Mouse (Mus musculus): ENCODE measurements at regions not wholly inside any gene's neighbourhood (a gene's known extent, or its start where the extent isn't known, plus 50 kb on each side); places are given as distances from the start of the nearest gene placed in this dataset.

GRCm38 (mm10) chr17:83129658-83130057 lies 85.4 kb upstream of the Pkdcc start:
- H3K27me3 ChIP-seq (ENCODE audit: control insufficient read depth, insufficient read depth, low read length), result peaks cover 23% of the 10 kb centered on the region
- no peak for ATAC-seq (ENCODE audit: low FRiP score, low read depth)

GRCm38 (mm10) chr17:83133201-83133600 lies 81.9 kb upstream of the Pkdcc start:
- H3K27ac ChIP-seq (replicated peaks; ENCODE audit: low read depth, low read length), result 0 out of 2 replicates have a peak overlapping the region, but pooled peaks have one; percentile 58
- no peak overlapping the region for H3K4me2 ChIP-seq (replicated peaks; ENCODE audit: low read depth, low read length, severe bottlenecking)
- H3K36me3 ChIP-seq (ENCODE audit: control insufficient read depth, insufficient read depth, low read length), result no peaks in the 10 kb centered on the region
- H3K4me3 ChIP-seq (replicated peaks; ENCODE audit: low read length), result no peak overlapping the region
- peak; percentile 61 for DNase-seq (ENCODE audit: low spot score)
- peaks cover 27% of the 10 kb centered on the region for H3K27me3 ChIP-seq (ENCODE audit: control insufficient read depth, insufficient read depth, low read length)
- ATAC-seq (ENCODE audit: low FRiP score, low read depth), result no peak
- no peaks in the 10 kb centered on the region for H3K9me3 ChIP-seq (ENCODE audit: control insufficient read depth, low read length)
- H3K9ac ChIP-seq (ENCODE audit: low read depth, low read length, severe bottlenecking), result no peak overlapping the region
- H3K4me1 ChIP-seq (ENCODE audit: control insufficient read depth, insufficient read depth, low read length), result peaks cover 24% of the 10 kb centered on the region
- WGBS, result 32% methylated on average over 9 of the region's 9 CpGs
- no peak for TF ChIP-seq POLR2A (IDR thresholded peaks at IDR 0.05; ENCODE audit: borderline replicate concordance, extremely low read depth, insufficient read depth, insufficient read length)

More at GRCm38 (mm10) chr17:83129658-83130057, 85.4 kb upstream of the Pkdcc start:
- Histone ChIP-seq H3K9ac (ENCODE audit: low read depth, low read length, severe bottlenecking) (no peak overlapping the region), H3K4me1 (ENCODE audit: control insufficient read depth, insufficient read depth, low read length) (peaks cover 30% of the 10 kb centered on the region), H3K4me2 (replicated peaks; ENCODE audit: low read depth, low read length, severe bottlenecking) (no peak overlapping the region), H3K9me3 (ENCODE audit: control insufficient read depth, low read length) (no peaks in the 10 kb centered on the region), H3K4me3 (replicated peaks; ENCODE audit: low read length) (no peak overlapping the region), H3K36me3 (ENCODE audit: control insufficient read depth, insufficient read depth, low read length) (no peaks in the 10 kb centered on the region), H3K27ac (replicated peaks; ENCODE audit: low read depth, low read length) (no peak overlapping the region)
- 79% methylated on average over 7 of the region's 7 CpGs for WGBS
- TF ChIP-seq POLR2A (IDR thresholded peaks at IDR 0.05; ENCODE audit: borderline replicate concordance, extremely low read depth, insufficient read depth, insufficient read length), result no peak
- DNase-seq (ENCODE audit: low spot score), result no peak

- no peaks in the 10 kb centered on the region for H3K36me3 ChIP-seq (ENCODE audit: control insufficient read depth, insufficient read depth, low read length)
- DNase-seq (ENCODE audit: low spot score), result no peak
- no peak overlapping the region for H3K4me2 ChIP-seq (replicated peaks; ENCODE audit: low read depth, low read length, severe bottlenecking)
- H3K9ac ChIP-seq (ENCODE audit: low read depth, low read length, severe bottlenecking), result no peak overlapping the region
- H3K9me3 ChIP-seq (ENCODE audit: control insufficient read depth, low read length), result no peaks in the 10 kb centered on the region
- no peak overlapping the region for H3K4me3 ChIP-seq (replicated peaks; ENCODE audit: low read length)
- ATAC-seq (ENCODE audit: low FRiP score, low read depth), result no peak
- no peak for TF ChIP-seq POLR2A (IDR thresholded peaks at IDR 0.05; ENCODE audit: borderline replicate concordance, extremely low read depth, insufficient read depth, insufficient read length)
- WGBS, result 26% methylated on average over 6 of the region's 6 CpGs
- H3K27ac ChIP-seq (replicated peaks; ENCODE audit: low read depth, low read length), result no peak overlapping the region
- peaks cover 31% of the 10 kb centered on the region for H3K4me1 ChIP-seq (ENCODE audit: control insufficient read depth, insufficient read depth, low read length)
- H3K27me3 ChIP-seq (ENCODE audit: control insufficient read depth, insufficient read depth, low read length), result peaks cover 22% of the 10 kb centered on the region; the same call in 1 of the 2 replicates
These were observed 79.5 kb upstream of the Pkdcc start for GRCm38 (mm10) chr17:83135441-83136120.

GRCm38 (mm10) chr17:83136267-83136666 lies 78.8 kb upstream of the Pkdcc start:
- H3K27ac ChIP-seq (replicated peaks; ENCODE audit: low read depth, low read length), result no peak overlapping the region
- H3K9me3 ChIP-seq (ENCODE audit: control insufficient read depth, low read length), result no peaks in the 10 kb centered on the region
- DNase-seq (ENCODE audit: low spot score), result no peak
- H3K36me3 ChIP-seq (ENCODE audit: control insufficient read depth, insufficient read depth, low read length), result no peaks in the 10 kb centered on the region
- no peak overlapping the region for H3K4me2 ChIP-seq (replicated peaks; ENCODE audit: low read depth, low read length, severe bottlenecking)
- WGBS, result 42% methylated on average over 5 of the region's 5 CpGs
- TF ChIP-seq POLR2A (IDR thresholded peaks at IDR 0.05; ENCODE audit: borderline replicate concordance, extremely low read depth, insufficient read depth, insufficient read length), result no peak
- peaks cover 22% of the 10 kb centered on the region; the same call in 1 of the 2 replicates for H3K27me3 ChIP-seq (ENCODE audit: control insufficient read depth, insufficient read depth, low read length)
- H3K9ac ChIP-seq (ENCODE audit: low read depth, low read length, severe bottlenecking), result no peak overlapping the region
- H3K4me3 ChIP-seq (replicated peaks; ENCODE audit: low read length), result no peak overlapping the region
- peaks cover 31% of the 10 kb centered on the region for H3K4me1 ChIP-seq (ENCODE audit: control insufficient read depth, insufficient read depth, low read length)
- no peak for ATAC-seq (ENCODE audit: low FRiP score, low read depth)

- no peak for ATAC-seq (ENCODE audit: low FRiP score, low read depth)
- no peak for TF ChIP-seq POLR2A (IDR thresholded peaks at IDR 0.05; ENCODE audit: borderline replicate concordance, extremely low read depth, insufficient read depth, insufficient read length)
- no peak for DNase-seq (ENCODE audit: low spot score)
- H3K9me3 ChIP-seq (ENCODE audit: control insufficient read depth, low read length), result no peaks in the 10 kb centered on the region
- H3K4me1 ChIP-seq (ENCODE audit: control insufficient read depth, insufficient read depth, low read length), result peaks cover 31% of the 10 kb centered on the region
- no peak overlapping the region for H3K4me3 ChIP-seq (replicated peaks; ENCODE audit: low read length)
- no peak overlapping the region for H3K9ac ChIP-seq (ENCODE audit: low read depth, low read length, severe bottlenecking)
- H3K36me3 ChIP-seq (ENCODE audit: control insufficient read depth, insufficient read depth, low read length), result no peaks in the 10 kb centered on the region
- peaks cover 22% of the 10 kb centered on the region; the same call in 1 of the 2 replicates for H3K27me3 ChIP-seq (ENCODE audit: control insufficient read depth, insufficient read depth, low read length)
- H3K4me2 ChIP-seq (replicated peaks; ENCODE audit: low read depth, low read length, severe bottlenecking), result no peak overlapping the region
- H3K27ac ChIP-seq (replicated peaks; ENCODE audit: low read depth, low read length), result no peak overlapping the region
- 83% methylated on average over 7 of the region's 7 CpGs for WGBS
These were observed 77.4 kb upstream of the Pkdcc start for GRCm38 (mm10) chr17:83137720-83138119.
